Mouse (Mus musculus) midbrain, embryonic 16.5 days (tissue): ENCODE results near the gene Ntn1. TPM values are rescaled to one million over a fixed set of nuclear protein-coding genes. Genes with fewer than 3 reads are reported as not detected.

Experiments
- ATAC-seq: fragments of 200-750 bp; cut with Nextera tagmentation; 2 replicates; pipeline ENCODE4 v1.8.0; 2017; ENCODE audit warnings: moderate TSS enrichment
- H3K27ac ChIP-seq: fragments of 300-500 bp; sonication (generic); 2 replicates; pipeline ENCODE4 v1.5.1; 2014; ENCODE audit warnings: mild to moderate bottlenecking, low read length, mixed read lengths
- H3K27me3 ChIP-seq: fragments of 300-500 bp; sonication (generic); 2 replicates; pipeline ENCODE4 v1.6.1; 2014; ENCODE audit warnings: low read depth, low read length, mixed read lengths; ENCODE audit not compliant: control insufficient read depth, insufficient read depth
- H3K36me3 ChIP-seq: fragments of 300-500 bp; sonication (generic); 2 replicates; pipeline ENCODE4 v1.6.1; 2014; ENCODE audit warnings: mild to moderate bottlenecking, low read length, moderate library complexity, mixed read lengths; ENCODE audit not compliant: control insufficient read depth, insufficient read depth
- H3K4me1 ChIP-seq: fragments of 300-500 bp; sonication (generic); 2 replicates; pipeline ENCODE4 v1.6.1; 2014; ENCODE audit warnings: mild to moderate bottlenecking, low read length, mixed read lengths; ENCODE audit not compliant: control insufficient read depth, insufficient read depth
- H3K4me2 ChIP-seq: fragments of 300-500 bp; sonication (generic); 2 replicates; pipeline ENCODE4 v1.6.1; 2014; ENCODE audit warnings: mild to moderate bottlenecking, low read length, mixed read lengths
- H3K4me3 ChIP-seq: fragments of 300-500 bp; sonication (generic); 2 replicates; pipeline ENCODE4 v1.5.1; 2014; ENCODE audit warnings: low read depth, mild to moderate bottlenecking, low read length, moderate library complexity, mixed read lengths
- H3K9ac ChIP-seq: fragments of 300-500 bp; sonication (generic); 2 replicates; pipeline ENCODE4 v1.6.1; 2014; ENCODE audit warnings: low read depth, low read length, mixed read lengths
- H3K9me3 ChIP-seq: fragments of 300-500 bp; sonication (generic); replicated peaks from 2 replicates; pipeline ENCODE4 v1.6.1; 2014; ENCODE audit warnings: mild to moderate bottlenecking, low read length, mixed read lengths; ENCODE audit not compliant: control insufficient read depth, poor library complexity, severe bottlenecking
- WGBS: fragments of 180-500 bp; shearing (Covaris S2); extraction: QIAGEN DNeasy Blood & Tissue Kit; methylation state at CpG from one replicate; pipeline ENCODE4 v1.1.7; 2014; 5-methylcytosine and 5-hydroxymethylcytosine counted together
- polyA plus RNA-seq: library from polyadenylated mRNA; unstranded; fragments of >200 nt; fragmentation: Nextera tagmentation; extraction: Ambion mirVana; gene quantifications from 2 replicates; pipeline ENCODE4 v1.2.1, GENCODE M21; 2015

Gene Ntn1
- polyA plus RNA-seq, 1 experiment from 2014 or later, result 15.8 TPM

DNA sequence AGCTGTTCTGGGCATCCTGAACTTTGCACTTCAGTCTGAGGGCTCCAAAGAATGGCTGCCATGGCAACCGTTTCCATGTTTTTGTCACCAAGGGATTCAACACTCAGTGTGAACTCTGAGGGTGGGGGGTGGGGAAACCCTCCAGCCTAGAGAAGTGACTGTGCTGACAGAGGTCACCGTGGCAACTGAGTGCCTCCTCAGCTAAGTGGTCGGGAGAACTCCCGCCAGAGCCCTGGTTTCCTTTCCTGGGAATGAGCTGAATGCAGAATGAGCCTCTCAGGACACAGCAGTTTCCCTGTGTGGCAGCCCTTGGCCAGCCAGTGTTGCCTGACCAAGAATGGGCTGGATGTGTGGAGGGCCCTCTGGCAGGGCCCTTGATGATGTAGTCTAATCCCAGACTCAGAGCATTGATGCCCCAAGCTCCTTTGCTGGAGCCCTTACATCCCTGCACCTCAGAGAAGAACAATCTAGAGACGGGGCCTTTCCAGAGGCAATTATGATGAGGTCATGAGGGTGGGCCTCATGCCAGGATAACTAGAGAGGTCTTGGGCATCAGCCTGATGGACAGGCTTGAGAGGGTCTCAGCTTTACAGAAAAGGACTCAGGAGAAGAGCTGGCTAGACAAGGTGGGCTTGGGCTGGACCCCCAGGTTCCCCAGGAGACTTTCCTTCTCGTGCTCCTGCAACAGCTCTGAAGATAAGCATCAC is 185.3 kb downstream of the Ntn1 start:
- no peak overlapping the region for H3K9ac ChIP-seq
- ATAC-seq, result peak; percentile 74
- no peak overlapping the region for H3K4me2 ChIP-seq
- H3K27me3 ChIP-seq, result no peaks in the 10 kb centered on the region
- no peaks in the 10 kb centered on the region for H3K36me3 ChIP-seq
- WGBS, result 11% methylated on average over 6 of the region's 6 CpGs
- H3K9me3 ChIP-seq, result no peaks in the 10 kb centered on the region
- no peak overlapping the region for H3K4me3 ChIP-seq
- peak overlapping the region; percentile 81 for H3K27ac ChIP-seq
- peaks cover 23% of the 10 kb centered on the region for H3K4me1 ChIP-seq

GRCm38 (mm10) chr11:68214496-68215205 is 186.0 kb downstream of the Ntn1 start:
- WGBS, result 50% methylated on average over 9 of the region's 9 CpGs
- ATAC-seq, result peak; percentile 23
- no peaks in the 10 kb centered on the region for H3K9me3 ChIP-seq
- no peak overlapping the region for H3K4me2 ChIP-seq
- H3K9ac ChIP-seq, result 0 out of 2 replicates have a peak overlapping the region, but pooled peaks have one; percentile 16
- peaks cover 23% of the 10 kb centered on the region for H3K4me1 ChIP-seq
- H3K36me3 ChIP-seq, result no peaks in the 10 kb centered on the region
- no peak overlapping the region for H3K4me3 ChIP-seq
- no peaks in the 10 kb centered on the region for H3K27me3 ChIP-seq
- peak overlapping the region; percentile 81 for H3K27ac ChIP-seq

DNA sequence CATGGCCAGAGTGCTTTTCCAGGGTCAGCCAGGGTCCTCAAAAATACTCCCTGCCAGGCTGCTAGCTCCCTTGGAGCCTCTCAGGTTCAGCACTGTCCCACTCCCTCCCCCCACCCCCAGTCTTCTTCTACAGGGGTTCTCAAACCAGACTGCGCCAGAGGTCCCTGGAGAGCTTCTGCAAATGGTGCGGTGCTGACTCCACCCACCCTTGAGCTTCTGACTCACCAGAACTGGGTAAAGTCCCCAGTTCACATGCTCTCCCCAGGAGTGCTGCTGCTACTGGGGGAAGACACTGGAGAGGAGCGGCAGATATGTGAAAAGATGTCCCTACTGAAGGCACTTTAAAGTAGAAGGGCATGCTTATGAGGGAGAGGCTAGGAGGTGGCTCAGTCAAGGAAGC is 186.7 kb downstream of the Ntn1 start:
- ATAC-seq, result no peak
- Histone ChIP-seq H3K4me1 (peaks cover 23% of the 10 kb centered on the region), H3K9me3 (no peaks in the 10 kb centered on the region), H3K4me2 (no peak overlapping the region), H3K36me3 (no peaks in the 10 kb centered on the region), H3K4me3 (no peak overlapping the region), H3K27ac (peak overlapping the region; percentile 22; the same call in 1 of the 2 replicates), H3K27me3 (no peaks in the 10 kb centered on the region), H3K9ac (no peak overlapping the region)
- 90% methylated on average over 3 of the region's 3 CpGs for WGBS

DNA sequence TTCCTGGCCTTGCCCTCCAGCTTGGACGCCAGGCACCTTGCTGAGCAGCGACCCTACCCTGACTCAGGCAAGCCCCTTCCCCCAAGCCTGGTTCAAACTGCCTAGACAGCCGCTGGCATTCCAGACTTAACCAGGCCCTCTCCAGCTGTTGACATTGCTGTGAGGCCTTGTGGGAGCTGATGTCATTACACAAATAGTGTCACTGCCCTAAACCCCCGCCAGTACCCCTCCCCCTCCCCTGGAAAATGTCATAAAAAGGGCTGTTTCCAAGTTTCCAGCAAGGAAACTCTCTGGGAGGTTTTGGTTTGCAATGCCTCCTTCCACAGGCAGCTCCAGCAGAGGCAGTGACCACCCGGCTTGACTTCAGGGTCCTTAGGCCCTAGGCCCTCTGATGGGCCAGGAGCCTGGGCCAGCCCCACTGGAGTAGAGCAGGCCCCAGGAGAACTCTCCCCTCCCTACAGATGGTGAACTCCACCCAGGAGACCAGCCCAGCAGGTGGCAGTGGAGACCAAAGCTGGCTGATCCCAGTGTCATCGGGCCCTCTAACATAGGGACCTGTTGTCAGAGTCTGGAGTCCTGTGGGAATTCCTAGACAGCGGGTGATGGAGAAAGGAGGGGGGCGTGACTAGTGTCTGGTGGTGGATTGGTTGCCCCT is 188.6 kb downstream of the Ntn1 start:
- Histone ChIP-seq H3K27me3 (no peaks in the 10 kb centered on the region), H3K4me3 (no peak overlapping the region), H3K4me2 (no peak overlapping the region), H3K4me1 (peaks cover 23% of the 10 kb centered on the region), H3K9me3 (no peaks in the 10 kb centered on the region), H3K36me3 (no peaks in the 10 kb centered on the region; the same call in 1 of the 2 replicates), H3K27ac (no peak overlapping the region), H3K9ac (no peak overlapping the region)
- WGBS, result 59% methylated on average over 8 of the region's 8 CpGs
- no peak for ATAC-seq

GRCm38 (mm10) chr11:68210714-68211113 is 189.9 kb downstream of the Ntn1 start:
- Histone ChIP-seq H3K9ac (no peak overlapping the region), H3K4me2 (no peak overlapping the region), H3K27ac (no peak overlapping the region), H3K36me3 (no peaks in the 10 kb centered on the region; the same call in 1 of the 2 replicates), H3K4me3 (no peak overlapping the region), H3K27me3 (no peaks in the 10 kb centered on the region), H3K4me1 (peaks cover 14% of the 10 kb centered on the region), H3K9me3 (no peaks in the 10 kb centered on the region)
- no peak for ATAC-seq
- WGBS, result 89% methylated on average over 5 of the region's 5 CpGs

DNA sequence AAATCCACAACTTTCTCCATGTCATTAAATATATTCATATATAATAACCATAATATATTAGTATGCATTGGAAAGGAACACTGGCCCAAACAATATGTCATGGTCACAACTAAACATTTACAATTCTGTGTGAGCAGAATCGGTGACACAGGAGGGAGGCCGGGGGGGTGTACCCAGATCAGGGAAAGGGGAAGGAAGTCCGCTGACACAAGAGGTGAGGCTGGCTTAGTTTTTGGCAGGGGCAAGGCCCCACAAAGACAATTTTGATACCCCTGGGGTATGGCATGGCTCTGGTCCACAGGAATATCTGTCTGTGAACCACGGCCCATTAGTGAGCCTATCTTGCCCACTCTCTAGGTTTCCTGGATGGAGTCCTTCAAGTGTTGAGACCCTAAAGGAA is 191.1 kb downstream of the Ntn1 start:
- Histone ChIP-seq H3K9me3 (no peaks in the 10 kb centered on the region), H3K9ac (no peak overlapping the region), H3K27ac (no peak overlapping the region), H3K36me3 (no peaks in the 10 kb centered on the region; the same call in 1 of the 2 replicates), H3K4me2 (no peak overlapping the region), H3K4me1 (peaks cover 2% of the 10 kb centered on the region), H3K4me3 (no peak overlapping the region), H3K27me3 (no peaks in the 10 kb centered on the region)
- no peak for ATAC-seq
- WGBS, result 90% methylated on average over 4 of the region's 4 CpGs

GRCm38 (mm10) chr11:68208582-68208981 is 192.0 kb downstream of the Ntn1 start:
- Histone ChIP-seq H3K36me3 (no peaks in the 10 kb centered on the region; the same call in 1 of the 2 replicates), H3K27me3 (no peaks in the 10 kb centered on the region), H3K4me2 (no peak overlapping the region), H3K9ac (no peak overlapping the region), H3K27ac (no peak overlapping the region), H3K4me3 (no peak overlapping the region), H3K4me1 (no peaks in the 10 kb centered on the region), H3K9me3 (no peaks in the 10 kb centered on the region)
- ATAC-seq, result no peak
- 84% methylated on average over 1 of the region's 1 CpGs for whole genome bisulfite sequencing

GRCm38 (mm10) chr11:68208023-68208422 is 192.6 kb downstream of the Ntn1 start:
- ATAC-seq, result no peak
- Histone ChIP-seq H3K4me3 (no peak overlapping the region), H3K4me2 (no peak overlapping the region), H3K27me3 (no peaks in the 10 kb centered on the region), H3K4me1 (no peaks in the 10 kb centered on the region), H3K9ac (no peak overlapping the region), H3K36me3 (no peaks in the 10 kb centered on the region; the same call in 1 of the 2 replicates), H3K9me3 (no peaks in the 10 kb centered on the region), H3K27ac (no peak overlapping the region)
- WGBS, result 77% methylated on average over 2 of the region's 2 CpGs
